Mouse (Mus musculus) kidney, postnatal 25 days (tissue): ENCODE measurements around the gene Sec22b.

Experiments
- DNase-seq, 2 experiments: peaks; one replicate each; pipeline ENCODE4 v3.0.0; 2021; ENCODE audit warnings: mixed read lengths in 2 of 2

Gene Sec22b

DNA sequence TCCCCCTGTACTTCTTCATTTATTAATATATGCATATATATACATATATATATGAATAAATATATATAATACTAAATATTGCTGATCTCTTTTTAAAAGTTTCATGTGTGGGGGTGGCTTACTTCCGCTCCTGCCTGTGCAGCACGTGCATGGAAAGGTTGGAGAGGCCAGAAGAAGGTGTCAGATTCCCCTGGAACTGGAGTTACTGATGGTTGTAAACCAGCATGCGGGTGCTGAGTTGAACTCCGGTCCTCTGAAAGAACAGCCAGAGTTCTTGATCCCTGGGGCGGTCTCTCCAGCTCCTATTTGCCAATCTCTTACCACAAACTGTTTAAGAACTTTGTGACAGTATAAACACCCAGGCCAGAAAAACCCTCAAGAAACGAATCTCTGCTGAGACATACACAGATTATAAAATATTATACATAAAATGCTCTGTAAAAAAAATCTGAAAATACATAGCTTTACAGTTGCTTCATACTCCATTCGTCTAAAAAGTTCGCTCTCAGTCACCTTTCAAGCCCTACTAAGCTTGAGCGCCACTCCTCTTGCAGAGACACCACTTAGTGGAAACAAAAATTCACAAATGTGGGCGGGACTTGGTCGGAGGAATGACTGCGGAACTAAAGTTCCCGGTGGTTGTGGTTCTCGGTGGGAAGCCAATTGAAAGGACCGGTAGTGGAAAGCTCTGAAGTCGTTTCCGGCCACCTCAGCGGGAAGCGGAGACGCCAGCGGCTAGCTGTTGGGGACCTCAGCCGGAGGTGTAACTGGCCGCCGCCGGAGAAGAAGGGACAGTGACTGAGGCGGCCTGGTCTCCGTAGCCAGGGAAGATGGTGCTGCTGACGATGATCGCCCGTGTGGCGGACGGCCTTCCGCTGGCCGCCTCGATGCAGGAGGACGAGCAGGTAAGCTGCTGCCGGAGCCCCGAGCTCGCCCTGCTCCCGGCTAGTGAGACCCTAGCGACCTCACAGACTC lies at the start of gene Sec22b:
Gene Sec22b, plus strand, starts transcription at position 675 of the 975 bp plus-strand sequence.
- DNase-seq, result peak; percentile 92 to 93

DNA sequence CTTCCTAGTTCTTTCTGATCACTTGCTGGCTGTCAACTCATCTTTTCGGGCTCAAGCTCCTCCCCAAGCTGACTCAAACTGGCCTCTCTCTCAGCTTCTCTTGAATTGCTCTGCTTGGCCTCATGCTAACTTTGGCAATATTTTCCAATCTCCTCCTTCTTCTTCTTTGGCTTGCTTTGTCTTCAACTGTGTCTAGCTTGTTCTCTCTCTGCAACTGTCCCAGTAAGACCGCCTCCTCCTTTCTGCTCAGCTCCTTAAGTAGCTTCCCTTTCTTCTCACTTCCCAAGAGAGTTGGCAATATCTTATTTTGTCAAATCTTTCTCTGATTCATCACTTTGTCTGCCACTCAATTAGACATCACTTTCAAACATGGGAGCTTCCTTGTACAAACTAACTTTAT lies 49.2 kb upstream of the Sec22b start:
- DNase-seq, result no peak

DNA sequence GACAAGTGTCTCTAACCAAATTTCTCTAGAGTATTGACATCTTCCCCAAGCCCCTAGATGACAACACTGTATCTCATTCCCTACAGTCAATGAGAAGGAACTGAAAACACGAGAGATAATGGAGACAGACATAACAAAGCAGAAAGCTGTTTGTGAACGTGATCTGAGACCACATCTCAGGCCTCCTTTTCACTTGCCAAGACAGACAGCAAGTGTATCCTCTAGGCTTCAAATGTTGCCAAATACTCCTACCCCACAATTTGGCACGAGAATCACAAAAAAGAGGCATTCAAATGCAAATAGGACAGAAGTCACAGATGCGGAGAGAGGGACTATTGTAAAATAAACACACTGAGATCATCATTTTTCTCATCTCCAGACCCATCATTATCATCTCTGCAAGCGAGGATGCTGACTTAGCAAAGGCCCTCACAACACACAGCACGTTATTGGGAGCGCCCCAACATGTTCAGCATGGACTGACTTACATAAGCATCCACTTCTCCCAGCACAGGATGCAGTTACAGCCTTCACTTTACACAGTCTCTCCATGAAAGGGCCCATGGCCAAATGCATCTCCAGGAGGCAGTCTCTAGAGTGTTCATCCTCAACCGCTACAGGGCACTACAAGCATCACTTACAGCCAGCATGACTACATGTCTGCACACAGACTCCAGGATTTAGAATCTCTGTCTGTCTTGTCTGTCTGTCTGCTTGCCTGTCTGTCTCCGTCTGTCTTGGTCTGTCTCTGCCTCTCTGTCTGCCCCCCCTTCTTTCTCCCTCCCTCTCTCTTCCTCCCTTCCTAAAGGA lies 46.2 kb upstream of the Sec22b start:
- DNase-seq, result no peak

DNA sequence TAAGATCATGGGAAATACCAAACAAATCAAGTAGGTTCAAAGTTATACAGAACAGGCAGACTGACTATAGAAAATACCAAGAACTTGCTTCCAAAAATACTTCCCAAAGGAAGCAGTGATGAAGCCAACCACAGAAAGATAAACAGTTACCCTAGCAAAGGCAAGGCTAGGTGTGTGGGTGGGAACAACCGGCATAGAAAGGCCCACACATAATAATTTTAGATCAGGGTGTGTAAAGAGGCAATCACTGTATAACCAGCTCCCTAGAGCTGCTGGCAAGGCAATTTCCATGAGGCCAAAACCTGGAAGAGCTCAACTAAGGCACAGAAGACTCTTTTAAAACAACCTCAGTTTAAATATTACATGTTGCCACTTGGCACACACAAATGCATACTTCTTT lies 41.6 kb upstream of the Sec22b start:
- no peak for DNase-seq

DNA sequence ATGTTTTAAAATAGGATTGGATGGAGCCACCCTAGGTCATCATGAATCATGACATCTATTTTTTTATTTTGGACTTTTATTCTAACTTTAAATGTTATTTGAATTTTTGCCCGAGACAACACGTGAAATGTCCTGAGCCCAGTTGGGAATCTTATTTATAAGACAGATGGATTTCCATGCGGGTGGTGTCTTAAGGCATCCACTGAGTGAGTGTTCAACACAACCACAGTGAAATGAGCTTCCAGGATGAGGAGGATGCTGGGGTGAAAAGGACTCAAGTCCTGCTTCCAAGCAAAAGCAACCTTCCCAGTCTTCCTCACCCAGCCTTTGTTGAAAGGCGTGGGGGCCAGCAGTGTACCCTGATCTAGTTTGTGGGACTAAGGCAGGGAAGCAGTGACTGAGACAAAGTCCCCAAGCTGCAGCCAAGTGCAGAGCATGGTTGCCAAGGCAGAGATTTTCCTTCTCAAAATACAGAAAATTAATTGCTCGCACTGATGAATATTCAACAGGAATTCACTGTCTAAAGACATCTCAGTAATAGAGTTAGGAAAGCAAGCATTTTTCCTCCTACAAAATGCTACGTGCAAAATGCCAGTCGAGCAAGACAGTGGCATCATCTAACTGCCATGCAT lies 40.1 kb upstream of the Sec22b start:
- no peak for DNase-seq

DNA sequence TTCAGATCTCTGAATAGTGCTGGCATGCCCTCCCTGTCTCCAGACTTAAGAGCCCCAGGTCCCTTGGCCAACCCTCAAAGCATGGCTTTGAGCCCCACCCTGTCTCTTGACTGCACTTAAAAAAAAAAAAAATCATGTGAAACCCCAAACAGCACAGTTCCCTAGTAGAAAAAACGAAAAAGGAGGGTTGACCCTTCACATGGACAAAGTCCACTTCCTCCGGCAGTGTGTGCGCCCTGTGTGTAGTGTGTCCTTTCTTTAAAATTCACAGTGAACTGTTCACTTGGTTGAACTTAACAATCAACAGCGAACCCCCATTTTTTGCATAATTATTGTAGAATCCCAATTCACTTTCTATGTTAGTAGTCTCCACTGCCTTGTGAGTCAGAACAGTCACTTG lies 34.3 kb upstream of the Sec22b start:
- DNase-seq, result peak in 1 of 2 experiments; percentile 32

DNA sequence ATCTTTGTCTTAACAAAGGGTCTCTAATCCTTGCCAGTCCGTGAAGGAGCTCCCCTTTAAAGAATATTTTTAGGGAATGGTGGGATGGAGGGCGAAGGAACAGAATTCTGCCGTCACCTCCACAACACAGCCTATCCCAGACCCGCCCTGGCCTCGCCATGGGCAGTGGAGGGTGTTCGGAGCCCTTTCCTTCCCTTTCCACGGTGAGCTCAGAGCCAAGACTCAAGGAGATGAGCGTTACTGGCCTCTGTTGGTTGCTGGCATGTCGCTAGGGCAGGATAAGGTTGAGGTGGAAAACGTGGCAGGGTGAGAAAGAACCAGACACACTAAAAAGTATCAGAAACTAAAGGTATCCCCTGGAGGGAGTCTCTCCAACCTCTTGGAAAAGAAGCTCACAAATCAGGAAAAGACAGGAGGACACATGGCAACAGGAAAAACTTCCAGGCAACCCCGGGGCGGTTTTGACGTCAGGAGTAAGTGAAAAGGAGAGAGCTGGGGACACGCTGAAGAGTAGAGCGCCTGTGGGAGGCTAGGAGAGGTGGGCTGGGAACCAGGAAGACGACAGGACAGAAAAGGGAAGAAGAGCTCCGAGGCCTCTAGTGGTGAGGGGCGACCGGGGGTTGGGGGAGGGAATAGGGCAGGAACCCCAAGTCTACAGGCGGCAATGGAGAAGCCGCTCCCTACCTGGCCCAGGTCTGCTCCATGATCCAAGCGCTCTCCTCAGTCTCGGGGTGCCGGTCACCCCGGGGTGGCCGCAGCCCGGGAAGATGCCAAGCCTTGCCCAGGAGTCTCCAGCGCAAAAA lies 33.6 kb upstream of the Sec22b start:
- peak in 1 of 2 experiments; percentile 42 for DNase-seq

DNA sequence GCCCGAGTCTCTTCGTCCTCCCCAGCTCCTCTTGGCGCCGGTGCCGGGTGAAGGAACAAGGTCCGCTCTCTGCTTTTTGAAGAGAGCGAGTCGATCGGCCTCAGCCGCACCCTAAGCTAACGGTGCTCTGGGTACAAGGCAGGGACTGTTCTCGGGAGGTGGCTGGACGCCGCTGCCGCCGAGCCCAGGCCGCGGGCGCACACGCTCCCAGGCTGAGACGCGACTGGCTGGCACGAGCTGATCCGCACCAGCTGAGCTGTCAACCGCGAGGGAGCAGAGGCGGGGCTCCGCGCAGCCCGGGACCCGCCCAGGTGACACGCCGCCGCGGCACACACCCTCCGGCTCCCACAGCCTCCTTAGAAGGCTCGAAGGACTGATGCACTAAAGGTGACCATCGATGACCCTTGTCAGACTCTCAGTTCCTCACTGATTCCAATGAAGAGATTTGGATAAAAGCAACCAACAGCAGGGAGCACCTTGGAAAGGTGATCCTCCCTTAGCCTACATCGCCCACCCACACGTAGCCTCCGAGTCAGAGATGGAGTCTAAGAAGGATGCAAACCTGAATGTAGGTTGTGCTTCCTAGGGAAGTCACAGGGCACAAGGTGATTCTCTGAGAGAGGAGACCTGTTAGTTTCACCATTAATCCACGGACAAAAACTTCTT lies 32.8 kb upstream of the Sec22b start:
- peak; percentile 61 to 87 for DNase-seq

DNA sequence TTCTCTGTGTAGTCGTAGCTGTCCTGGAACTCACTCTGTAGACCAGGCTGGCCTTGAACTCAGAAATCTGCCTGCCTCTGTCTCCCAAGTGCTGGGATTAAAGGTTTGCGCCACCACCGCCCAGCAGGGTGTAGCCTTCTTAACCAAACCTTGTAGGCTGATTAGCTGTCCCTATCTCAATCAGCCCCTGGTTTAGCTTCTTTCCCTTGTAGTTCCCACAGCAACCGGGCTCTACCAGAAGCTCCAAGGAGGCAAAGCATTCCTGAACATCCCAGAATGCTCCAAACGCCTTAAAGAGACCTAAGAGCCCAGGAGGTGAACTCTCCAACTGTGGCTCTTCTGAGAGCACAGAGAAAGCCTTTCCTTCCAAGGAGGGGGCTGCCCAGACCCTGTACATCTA lies 32.3 kb upstream of the Sec22b start:
- DNase-seq, result no peak

DNA sequence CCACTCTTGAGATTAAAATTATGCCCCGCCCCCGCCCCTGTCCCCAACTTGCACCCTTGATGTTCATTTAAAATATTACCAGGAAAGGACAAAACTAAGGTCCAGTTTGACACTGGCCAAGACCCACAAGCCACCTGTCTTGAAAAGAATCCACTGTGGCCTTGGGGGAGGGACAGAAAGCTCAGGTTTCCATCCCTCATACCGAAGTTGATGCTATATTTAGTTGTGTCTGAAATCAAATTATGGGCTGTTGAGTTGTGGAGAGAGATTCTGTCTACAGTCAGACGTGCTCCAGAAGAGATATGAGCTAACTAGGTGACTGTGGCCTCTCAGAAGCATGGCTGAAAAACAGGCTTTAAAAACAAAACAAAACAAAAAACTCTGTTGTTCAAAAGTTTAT lies 31.3 kb upstream of the Sec22b start:
- DNase-seq, result no peak

DNA sequence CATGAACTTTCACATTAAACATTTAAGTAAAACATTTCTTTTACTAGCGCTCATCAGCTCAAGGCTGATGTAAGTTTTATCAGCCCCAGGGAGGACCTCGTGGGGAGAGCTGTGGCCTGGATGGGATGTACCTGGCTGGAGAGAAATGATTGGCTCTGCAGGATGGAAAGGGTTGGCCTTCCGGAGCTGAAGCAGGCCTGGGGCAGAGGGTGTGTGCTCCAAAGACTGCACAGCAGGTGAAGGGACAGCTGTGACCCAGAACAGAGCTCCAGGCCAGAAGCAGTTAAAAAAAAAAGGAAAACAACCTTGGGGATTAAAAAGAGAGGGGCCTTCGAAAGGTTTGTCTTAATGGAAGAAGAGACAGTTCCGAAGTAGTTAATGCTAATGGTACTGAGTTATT lies 26.2 kb upstream of the Sec22b start:
- no peak for DNase-seq

DNA sequence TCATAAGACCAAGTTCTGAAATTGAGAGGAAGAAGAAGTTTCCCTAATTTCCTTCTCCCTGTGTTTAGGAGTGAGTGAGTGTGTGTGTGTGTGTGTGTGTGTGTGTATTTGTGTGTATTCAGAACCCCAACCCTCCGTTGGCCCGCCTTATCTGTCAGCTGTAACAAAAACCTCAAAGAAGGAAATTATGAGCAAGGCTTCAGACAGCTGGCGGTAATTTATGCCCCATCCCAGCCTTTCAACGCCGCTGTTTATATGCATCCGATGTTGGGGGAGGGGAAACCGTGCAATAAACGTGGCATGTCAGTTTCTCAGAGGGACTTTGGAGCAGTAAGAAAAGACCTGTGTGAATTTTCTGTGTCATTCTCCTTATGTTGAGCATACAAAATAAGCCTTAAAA lies 24.7 kb upstream of the Sec22b start:
- DNase-seq, result no peak

DNA sequence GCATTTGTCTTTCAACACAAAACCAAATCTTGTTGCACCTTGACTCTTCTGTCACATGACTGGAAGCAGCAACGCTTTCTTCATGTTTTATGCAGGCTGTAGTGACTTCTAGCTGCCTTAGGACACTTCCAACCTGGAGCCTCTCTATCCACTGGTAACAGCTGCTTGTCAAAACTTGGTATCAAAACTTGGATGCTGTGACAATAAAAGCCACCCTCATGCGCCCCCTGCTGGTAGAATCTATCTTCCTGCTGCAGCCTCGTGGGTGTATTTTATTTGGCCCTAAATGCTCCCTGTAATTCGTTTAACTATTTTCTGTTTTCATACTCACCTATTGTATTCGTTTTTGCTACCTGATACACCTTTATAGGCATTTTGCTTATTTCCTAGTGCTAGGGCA lies 21.8 kb upstream of the Sec22b start:
- peak; percentile 74 to 91 for DNase-seq

DNA sequence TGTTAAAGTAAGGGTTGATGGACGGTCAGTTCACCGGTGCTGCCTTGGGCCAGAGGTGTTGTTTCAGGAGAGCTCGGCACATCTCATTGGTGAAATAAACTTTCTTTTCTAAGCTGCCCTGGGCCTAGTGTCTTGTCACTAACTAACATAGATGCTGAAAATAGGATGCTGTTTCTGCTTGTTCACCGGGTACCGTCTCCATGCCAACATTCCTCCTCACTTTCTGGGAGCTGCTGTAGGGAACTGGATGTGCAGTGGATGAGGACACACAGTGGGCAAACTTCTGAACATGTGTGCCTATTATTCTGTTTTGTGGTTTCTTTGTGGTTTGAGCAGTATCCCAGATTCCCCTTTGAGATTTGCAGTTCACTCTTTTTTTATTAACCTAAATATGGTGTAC lies 19.4 kb upstream of the Sec22b start:
- DNase-seq, result no peak

DNA sequence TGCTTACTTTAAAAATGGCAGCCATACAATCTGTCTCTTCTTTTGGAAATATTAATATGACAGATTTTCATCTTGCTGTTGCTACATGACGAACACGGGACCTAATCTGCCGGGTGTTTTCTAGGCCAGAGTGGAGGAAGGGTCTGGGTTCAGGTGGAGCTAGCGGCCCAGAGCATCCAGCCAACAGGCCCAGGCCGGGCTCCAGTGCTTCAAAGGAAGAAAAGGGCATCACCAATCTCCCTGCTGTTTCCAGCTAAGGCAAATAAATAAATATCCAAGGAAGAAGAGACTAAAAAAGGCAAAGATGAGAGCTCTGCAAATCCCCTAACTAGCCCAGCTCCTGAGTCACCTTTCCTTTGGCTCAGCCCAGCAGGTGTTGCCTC lies 13.2 kb upstream of the Sec22b start:
- DNase-seq, result no peak

DNA sequence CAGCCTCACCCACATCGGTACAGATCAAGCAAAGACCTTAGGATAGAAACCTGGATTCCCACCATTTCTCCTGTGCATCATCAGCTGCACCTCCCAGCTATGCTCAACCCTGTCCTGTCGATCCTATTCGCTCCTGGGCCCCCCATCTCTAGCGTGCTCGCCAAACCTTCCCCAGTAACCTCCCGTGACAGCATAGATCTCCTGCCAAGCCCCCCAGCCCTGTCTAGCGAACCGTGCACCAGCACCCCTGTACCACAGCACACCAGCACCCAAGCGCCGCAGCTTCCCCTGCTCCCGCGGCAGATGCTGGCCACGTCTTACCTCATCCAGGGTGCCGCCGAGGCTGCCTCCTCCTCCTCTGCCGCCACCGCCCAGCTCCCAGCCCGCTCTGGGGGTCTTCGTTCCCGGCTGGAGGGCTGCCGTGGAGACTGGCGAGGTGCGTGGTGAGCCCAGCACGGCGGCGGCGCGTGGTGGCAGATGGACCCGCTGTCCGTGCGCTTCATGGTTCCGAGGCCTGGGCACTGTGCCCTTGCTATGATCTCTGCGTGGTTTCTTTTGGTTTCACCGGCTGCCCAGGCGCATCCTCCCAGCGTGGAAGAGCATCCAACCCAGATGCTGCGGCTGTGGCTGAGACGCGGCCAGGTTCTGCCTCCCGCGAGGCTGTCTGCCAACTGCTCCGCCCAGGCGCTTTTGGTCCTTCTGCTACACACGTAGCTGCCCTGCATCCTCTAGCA lies 12.7 kb upstream of the Sec22b start, which contains the start of gene Pde4dip:
Gene Pde4dip, minus strand, starts transcription at position 540 of the 734 bp plus-strand sequence.
- no peak for DNase-seq

DNA sequence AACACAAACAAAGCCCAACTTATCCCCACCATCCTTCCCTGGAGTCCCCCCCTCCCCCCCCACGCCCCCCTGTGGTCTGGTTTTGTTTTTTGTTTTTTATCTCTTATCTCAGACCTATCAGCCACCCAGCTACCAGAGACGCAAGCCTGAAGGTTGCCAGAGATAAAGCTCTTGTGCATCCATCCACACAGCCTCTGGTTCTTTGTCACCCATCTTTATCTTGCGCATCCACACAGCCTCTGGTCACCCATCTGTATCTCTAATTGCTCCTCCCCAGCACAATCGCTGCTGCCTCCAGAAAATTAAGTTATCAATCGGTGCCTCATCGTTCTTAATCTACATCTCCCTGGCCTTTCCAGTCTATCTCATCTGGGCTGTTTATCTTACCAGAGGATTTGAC lies 10.8 kb upstream of the Sec22b start:
- DNase-seq, result no peak

DNA sequence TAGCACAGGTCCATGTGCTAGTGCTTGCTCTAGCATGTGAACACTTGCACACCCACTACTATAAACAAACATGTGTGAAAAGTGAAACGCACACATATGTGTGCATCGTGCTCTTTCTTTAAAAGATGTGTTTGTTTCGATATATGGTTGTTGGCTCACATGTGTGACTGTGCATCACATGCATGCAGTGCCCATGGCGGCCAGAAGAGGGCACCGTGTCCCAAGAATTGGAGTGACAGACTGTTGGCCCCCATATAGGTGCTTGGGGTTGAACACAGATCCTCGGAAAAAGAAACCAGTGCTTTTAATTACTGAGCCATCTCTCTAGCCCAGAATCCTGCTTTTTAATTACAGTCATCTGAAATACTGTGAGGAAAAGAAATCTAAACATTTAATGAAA lies 6.3 kb upstream of the Sec22b start:
- DNase-seq, result peak in 1 of 2 experiments; percentile 55

DNA sequence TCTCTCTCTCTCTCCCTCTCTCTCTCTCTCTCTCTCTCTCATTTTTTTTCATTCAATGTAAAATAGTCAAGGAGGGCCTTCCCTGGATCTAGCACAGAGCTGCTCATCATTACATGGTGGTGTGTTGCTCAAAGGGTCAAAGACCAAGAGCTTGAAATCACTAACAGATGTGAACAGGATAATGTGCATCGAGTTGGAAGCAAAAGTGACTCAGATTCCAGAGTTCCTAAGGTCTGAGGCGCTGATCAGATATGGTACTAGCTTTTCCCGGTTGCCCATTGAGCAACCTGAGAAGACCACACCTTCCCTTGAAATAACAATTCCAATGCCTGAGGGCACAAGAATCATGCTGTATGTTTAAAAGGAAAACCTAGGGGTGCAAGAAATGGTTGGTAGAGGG lies 2.6 kb upstream of the Sec22b start:
- no peak for DNase-seq

DNA sequence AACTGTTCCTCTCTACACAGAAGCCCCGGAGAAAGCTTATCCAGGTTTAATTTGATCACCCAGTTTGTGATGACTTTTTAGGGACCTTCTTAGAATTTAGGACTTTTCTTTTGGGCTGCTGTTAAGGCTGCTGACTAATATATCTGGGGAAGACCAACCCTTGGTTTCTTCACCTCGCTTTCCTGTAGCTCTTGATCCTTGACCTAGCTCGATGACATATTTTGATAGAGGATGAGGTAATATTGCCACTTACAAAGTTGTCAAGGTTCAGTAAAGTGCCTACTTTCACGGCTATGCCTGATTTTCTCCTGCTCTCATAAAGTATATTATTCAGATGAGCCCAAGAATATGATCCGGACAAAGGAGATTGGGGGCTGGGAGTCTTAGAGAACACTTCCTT lies 596 bp downstream of the Sec22b start:
- no peak for DNase-seq

DNA sequence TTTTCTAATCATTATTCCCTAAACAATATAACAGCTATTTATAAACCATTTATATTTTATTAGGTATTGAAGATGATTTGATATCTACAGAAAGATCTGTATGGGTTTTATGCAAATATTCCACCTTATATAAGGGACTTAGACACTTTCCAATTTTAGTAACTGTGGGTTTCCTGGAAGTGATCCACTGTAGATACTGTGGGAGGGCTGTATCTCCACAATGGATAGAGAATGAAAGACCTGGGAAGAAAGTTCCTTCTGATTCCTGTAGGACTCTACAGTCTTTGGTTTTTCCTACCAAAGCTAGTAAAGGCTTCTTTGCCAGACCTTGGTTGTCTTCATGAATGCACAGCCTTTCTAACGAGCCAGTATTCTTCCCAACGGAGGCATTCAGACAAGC lies 8.7 kb downstream of the Sec22b start:
- no peak for DNase-seq
